Comparison of ENCODE assay signal across 11 mouse cellular contexts in genomic region chr7:104231203-104231602, GRCm38 (mm10). TPM values are rescaled to one million over a fixed set of nuclear protein-coding genes. Genes with fewer than 3 reads are reported as not detected.
DNase-seq lines count a peak whose midpoint lies in the region; ATAC-seq lines count a peak whose summit lies in the region.
"Had no signal": no experiment of that assay in that cellular context is flagged by ENCODE, and none has a peak within 500 bp of the region (broad histone marks: within the 10 kb centered on the region; RNA-seq: fewer than 3 reads in every experiment).

No protein-coding gene starts in this region.

- no peak overlapping the region for H3K4me2 ChIP-seq in intestine, embryonic 14.5 days (ENCODE audit: low read length)
- no peak overlapping the region for H3K4me2 ChIP-seq in intestine, embryonic 15.5 days (replicated peaks)
- H3K4me2 ChIP-seq in midbrain, embryonic 13.5 days (replicated peaks) = no peak overlapping the region
- H3K4me2 ChIP-seq: embryonic facial prominence, embryonic 12.5 days; liver, embryonic 15.5 days; stomach, embryonic 15.5 days had no signal

- H3K27ac ChIP-seq in intestine, embryonic 14.5 days (ENCODE audit: low read depth) = no peak overlapping the region
- no peak overlapping the region for H3K27ac ChIP-seq in intestine, embryonic 15.5 days
- no peak overlapping the region for H3K27ac ChIP-seq in midbrain, embryonic 13.5 days
- H3K27ac ChIP-seq: embryonic facial prominence, embryonic 12.5 days; liver, embryonic 15.5 days; stomach, embryonic 15.5 days had no signal

- H3K9ac ChIP-seq in intestine, embryonic 14.5 days (ENCODE audit: low read length) = no peak overlapping the region
- no peak overlapping the region for H3K9ac ChIP-seq in intestine, embryonic 15.5 days
- no peak overlapping the region for H3K9ac ChIP-seq in midbrain, embryonic 13.5 days (replicated peaks)
- H3K9ac ChIP-seq: embryonic facial prominence, embryonic 12.5 days; liver, embryonic 15.5 days; stomach, embryonic 15.5 days had no signal

- intact Hi-C loops in heart, postnatal 14 days (cut with DNase I) = loop anchor here (1.0 kb wide), 1 partner anchor 31 kb away; no protein-coding TSS in a partner anchor

- no peak for ATAC-seq in intestine, embryonic 14.5 days (replicated peaks; ENCODE audit: low FRiP score, low TSS enrichment, low read depth)
- ATAC-seq in intestine, embryonic 15.5 days = no peak
- ATAC-seq in activated CD4-positive, CD25-positive, alpha-beta regulatory T cell, adult 4 months = peak; percentile 68
- ATAC-seq in megakaryocyte-erythroid progenitor cell, adult 5-6 weeks (replicated peaks; ENCODE audit: low FRiP score, low TSS enrichment, poor library complexity, severe bottlenecking) = peak; percentile 91
- no peak for ATAC-seq in midbrain, embryonic 13.5 days

- H3K9me3 ChIP-seq in intestine, embryonic 14.5 days (ENCODE audit: control insufficient read depth, low read length) = no peaks in the 10 kb centered on the region
- H3K9me3 ChIP-seq in intestine, embryonic 15.5 days = no peaks in the 10 kb centered on the region
- H3K9me3 ChIP-seq in midbrain, embryonic 13.5 days = no peaks in the 10 kb centered on the region
- H3K9me3 ChIP-seq: embryonic facial prominence, embryonic 12.5 days; liver, embryonic 15.5 days; stomach, embryonic 15.5 days had no signal

- no peaks in the 10 kb centered on the region for H3K4me1 ChIP-seq in intestine, embryonic 14.5 days (replicated peaks; ENCODE audit: control insufficient read depth, insufficient read depth, low read length)
- H3K4me1 ChIP-seq in intestine, embryonic 15.5 days (replicated peaks) = no peaks in the 10 kb centered on the region
- no peaks in the 10 kb centered on the region for H3K4me1 ChIP-seq in midbrain, embryonic 13.5 days (replicated peaks)
- H3K4me1 ChIP-seq: embryonic facial prominence, embryonic 12.5 days; liver, embryonic 15.5 days; stomach, embryonic 15.5 days had no signal

- 28% methylated on average over 2 of the region's 2 CpGs for WGBS in intestine, embryonic 14.5 days
- WGBS in intestine, embryonic 15.5 days = 37% methylated on average over 2 of the region's 2 CpGs
- WGBS in midbrain, embryonic 13.5 days = 35% methylated on average over 2 of the region's 2 CpGs

- DNase-seq in intestine, embryonic 14.5 days (ENCODE audit: low spot score) = peak; percentile 51
- peak; percentile 47 for DNase-seq in CD4-positive helper T cell, adult 2 months (ENCODE audit: low read depth, low spot score)
- DNase-seq in heart, postnatal 14 days = peak; percentile 25 to 43
- DNase-seq in cerebellum, adult 9-10 months = no peak

- no peaks in the 10 kb centered on the region for H3K36me3 ChIP-seq in intestine, embryonic 14.5 days (ENCODE audit: control insufficient read depth, insufficient read depth, low read length)
- H3K36me3 ChIP-seq in intestine, embryonic 15.5 days = no peaks in the 10 kb centered on the region
- no peaks in the 10 kb centered on the region for H3K36me3 ChIP-seq in midbrain, embryonic 13.5 days
- H3K36me3 ChIP-seq: embryonic facial prominence, embryonic 12.5 days; liver, embryonic 15.5 days; stomach, embryonic 15.5 days had no signal

- no peaks in the 10 kb centered on the region for H3K27me3 ChIP-seq in intestine, embryonic 14.5 days (replicated peaks; ENCODE audit: control insufficient read depth, insufficient read depth, low read length)
- H3K27me3 ChIP-seq in intestine, embryonic 15.5 days (replicated peaks) = no peaks in the 10 kb centered on the region
- H3K27me3 ChIP-seq in midbrain, embryonic 13.5 days = no peaks in the 10 kb centered on the region
- H3K27me3 ChIP-seq: embryonic facial prominence, embryonic 12.5 days; liver, embryonic 15.5 days; stomach, embryonic 15.5 days had no signal

- H3K4me3 ChIP-seq in intestine, embryonic 14.5 days (ENCODE audit: low read depth, low read length) = no peak overlapping the region
- H3K4me3 ChIP-seq in intestine, embryonic 15.5 days (replicated peaks) = no peak overlapping the region
- H3K4me3 ChIP-seq in midbrain, embryonic 13.5 days (replicated peaks) = no peak overlapping the region
- H3K4me3 ChIP-seq: embryonic facial prominence, embryonic 12.5 days; liver, embryonic 15.5 days; stomach, embryonic 15.5 days had no signal

RNA-seq across cellular contexts. Expression of gene Trim6, which starts 12.6 kb away (rescaled TPM):
- 1.6 TPM in 2 replicates for polyA plus RNA-seq in intestine, embryonic 14.5 days (2014; fragmentation: Nextera tagmentation; extraction: Ambion mirVana)
- polyA plus RNA-seq in intestine, embryonic 15.5 days (2015; fragmentation: Nextera tagmentation; extraction: Ambion mirVana) = 0.98 and 1.2 TPM in 2 replicates
- polyA plus RNA-seq in activated CD4-positive, CD25-positive, alpha-beta regulatory T cell, adult 4 months (2017; shearing (Covaris generic)) = 1 to 10 TPM in 1 of 2 experiments, not detected in 1; 1.8 TPM
- under 1 TPM; 0.45 to 0.54 TPM for total RNA-seq in heart, postnatal 14 days (2021)
- total RNA-seq in megakaryocyte-erythroid progenitor cell, adult 5-6 weeks (2014; fragmentation: Nextera tagmentation) = 0.55 and 0.99 TPM in 2 replicates
- 0.50 TPM in 1 of 2 replicates, not detected in the other for total RNA-seq in megakaryocyte-erythroid progenitor cell, adult 5-6 weeks (2017)
- polyA plus RNA-seq in midbrain, embryonic 13.5 days (2015; fragmentation: Nextera tagmentation; extraction: Ambion mirVana) = 0.32 and 0.59 TPM in 2 replicates

RNA-seq across cellular contexts. Expression of gene Trim34a, which starts 13.1 kb away (rescaled TPM):
- 1.5 and 1.9 TPM in 2 replicates for polyA plus RNA-seq in intestine, embryonic 14.5 days (2014; fragmentation: Nextera tagmentation; extraction: Ambion mirVana)
- 1.6 and 2.2 TPM in 2 replicates for polyA plus RNA-seq in intestine, embryonic 15.5 days (2015; fragmentation: Nextera tagmentation; extraction: Ambion mirVana)
- 10 to 100 TPM; 48.2 to 67.3 TPM for polyA plus RNA-seq in activated CD4-positive, CD25-positive, alpha-beta regulatory T cell, adult 4 months (2017; shearing (Covaris generic))
- 1 to 10 TPM; 3.7 to 3.8 TPM for total RNA-seq in heart, postnatal 14 days (2021)
- total RNA-seq in megakaryocyte-erythroid progenitor cell, adult 5-6 weeks (2014; fragmentation: Nextera tagmentation) = 7.6 and 21.4 TPM in 2 replicates
- total RNA-seq in megakaryocyte-erythroid progenitor cell, adult 5-6 weeks (2017) = 10.9 and 21.9 TPM in 2 replicates
- polyA plus RNA-seq in midbrain, embryonic 13.5 days (2015; fragmentation: Nextera tagmentation; extraction: Ambion mirVana) = 0.46 and 0.75 TPM in 2 replicates

RNA-seq across cellular contexts. Expression of gene Olfr649, which starts 35.4 kb away (rescaled TPM):
- polyA plus RNA-seq in intestine, embryonic 14.5 days (2014; fragmentation: Nextera tagmentation; extraction: Ambion mirVana) = not detected in 2 replicates
- polyA plus RNA-seq in intestine, embryonic 15.5 days (2015; fragmentation: Nextera tagmentation; extraction: Ambion mirVana) = not detected in 2 replicates
- not detected for polyA plus RNA-seq in activated CD4-positive, CD25-positive, alpha-beta regulatory T cell, adult 4 months (2017; shearing (Covaris generic))
- total RNA-seq in heart, postnatal 14 days (2021) = not detected
- total RNA-seq in megakaryocyte-erythroid progenitor cell, adult 5-6 weeks (2014; fragmentation: Nextera tagmentation) = not detected in 2 replicates
- total RNA-seq in megakaryocyte-erythroid progenitor cell, adult 5-6 weeks (2017) = not detected in 2 replicates
- polyA plus RNA-seq in midbrain, embryonic 13.5 days (2015; fragmentation: Nextera tagmentation; extraction: Ambion mirVana) = not detected in 2 replicates
- polyA plus RNA-seq: embryonic facial prominence, embryonic 12.5 days; liver, embryonic 15.5 days; stomach, embryonic 15.5 days had no signal

RNA-seq across cellular contexts. Expression of gene Olfr648, which starts 48.0 kb away (rescaled TPM):
- polyA plus RNA-seq in intestine, embryonic 14.5 days (2014; fragmentation: Nextera tagmentation; extraction: Ambion mirVana) = 0.32 and 0.36 TPM in 2 replicates
- 0.14 and 0.21 TPM in 2 replicates for polyA plus RNA-seq in intestine, embryonic 15.5 days (2015; fragmentation: Nextera tagmentation; extraction: Ambion mirVana)
- under 1 TPM; 0.28 to 0.47 TPM for polyA plus RNA-seq in activated CD4-positive, CD25-positive, alpha-beta regulatory T cell, adult 4 months (2017; shearing (Covaris generic))
- not detected for total RNA-seq in heart, postnatal 14 days (2021)
- 0.92 TPM in 1 of 2 replicates, not detected in the other for total RNA-seq in megakaryocyte-erythroid progenitor cell, adult 5-6 weeks (2014; fragmentation: Nextera tagmentation)
- total RNA-seq in megakaryocyte-erythroid progenitor cell, adult 5-6 weeks (2017) = not detected in 2 replicates
- polyA plus RNA-seq in midbrain, embryonic 13.5 days (2015; fragmentation: Nextera tagmentation; extraction: Ambion mirVana) = 0.26 and 0.46 TPM in 2 replicates

RNA-seq across cellular contexts. Expression of gene Trim5, which starts 56.7 kb away (rescaled TPM):
- 0.12 and 0.31 TPM in 2 replicates for polyA plus RNA-seq in intestine, embryonic 14.5 days (2014; fragmentation: Nextera tagmentation; extraction: Ambion mirVana)
- 0.29 and 0.58 TPM in 2 replicates for polyA plus RNA-seq in intestine, embryonic 15.5 days (2015; fragmentation: Nextera tagmentation; extraction: Ambion mirVana)
- polyA plus RNA-seq in activated CD4-positive, CD25-positive, alpha-beta regulatory T cell, adult 4 months (2017; shearing (Covaris generic)) = 10 to 100 TPM; 34.0 to 38.2 TPM
- total RNA-seq in heart, postnatal 14 days (2021) = 1 to 10 TPM; 2.6 to 2.9 TPM
- 3.0 and 4.3 TPM in 2 replicates for total RNA-seq in megakaryocyte-erythroid progenitor cell, adult 5-6 weeks (2014; fragmentation: Nextera tagmentation)
- 2.8 and 4.8 TPM in 2 replicates for total RNA-seq in megakaryocyte-erythroid progenitor cell, adult 5-6 weeks (2017)
- polyA plus RNA-seq in midbrain, embryonic 13.5 days (2015; fragmentation: Nextera tagmentation; extraction: Ambion mirVana) = not detected in 2 replicates

Comparison
In these comparisons a context has a peak if more than half of its experiments do, and no peak if none do; other contexts are left out.
1. ATAC-seq: peak in activated CD4-positive, CD25-positive, alpha-beta regulatory T cell, adult 4 months (single experiment) and megakaryocyte-erythroid progenitor cell, adult 5-6 weeks (single experiment); none in intestine, embryonic 14.5 days (single experiment), intestine, embryonic 15.5 days (single experiment) and midbrain, embryonic 13.5 days (single experiment).
2. RNA of gene Trim34a, which starts 13.1 kb away (polyA plus RNA-seq): 48.2 to 67.3 TPM in activated CD4-positive, CD25-positive, alpha-beta regulatory T cell, adult 4 months; 1.5 to 1.9 TPM in intestine, embryonic 14.5 days, 1.6 to 2.2 TPM in intestine, embryonic 15.5 days and 0.46 to 0.75 TPM in midbrain, embryonic 13.5 days; every median in the first group is over 10 times any median in the second.